Mouse (Mus musculus): Measurements from ENCODE around the gene Synpr. TPM values are rescaled to one million over a fixed set of nuclear protein-coding genes. Genes with fewer than 3 reads are reported as not detected.

Synpr gene
- polyA plus RNA-seq, 1 experiment from 2014 or later, result 1.2 TPM

- no peaks in the 10 kb centered on the region for H3K27me3 ChIP-seq (ENCODE audit: control insufficient read depth, insufficient read depth, low read depth, low read length)
- H3K4me2 ChIP-seq (ENCODE audit: low read depth, low read length), result no peak overlapping the region
- H3K4me3 ChIP-seq (ENCODE audit: low read length), result no peak overlapping the region
- WGBS, result 75% methylated on average over 3 of the region's 3 CpGs
- no peaks in the 10 kb centered on the region for H3K9me3 ChIP-seq (ENCODE audit: control insufficient read depth, low read length)
- no peak overlapping the region for H3K9ac ChIP-seq (ENCODE audit: low read length)
- no peaks in the 10 kb centered on the region for H3K4me1 ChIP-seq (replicated peaks; ENCODE audit: control insufficient read depth, insufficient read depth, low read length)
- H3K36me3 ChIP-seq (ENCODE audit: control insufficient read depth, insufficient read depth, low read length), result no peaks in the 10 kb centered on the region
- H3K27ac ChIP-seq (ENCODE audit: low read length), result no peak overlapping the region
- no peak for ATAC-seq (ENCODE audit: low read depth)
These were observed 83.7 kb downstream of the Synpr start for GRCm38 (mm10) chr14:13368309-13368708.

GRCm38 (mm10) chr14:13389081-13389480 lies 104.5 kb downstream of the Synpr start:
- Histone ChIP-seq H3K9me3 (ENCODE audit: control insufficient read depth, low read length) (no peaks in the 10 kb centered on the region), H3K36me3 (ENCODE audit: control insufficient read depth, insufficient read depth, low read length) (no peaks in the 10 kb centered on the region), H3K4me3 (ENCODE audit: low read length) (no peak overlapping the region), H3K27ac (ENCODE audit: low read length) (no peak overlapping the region), H3K4me1 (replicated peaks; ENCODE audit: control insufficient read depth, insufficient read depth, low read length) (no peaks in the 10 kb centered on the region), H3K27me3 (ENCODE audit: control insufficient read depth, insufficient read depth, low read depth, low read length) (no peaks in the 10 kb centered on the region), H3K4me2 (ENCODE audit: low read depth, low read length) (no peak overlapping the region), H3K9ac (ENCODE audit: low read length) (no peak overlapping the region)
- 65% methylated on average over 7 of the region's 7 CpGs for WGBS
- ATAC-seq (ENCODE audit: low read depth), result no peak

GRCm38 (mm10) chr14:13389954-13390353 lies 105.4 kb downstream of the Synpr start:
- no peak for ATAC-seq (ENCODE audit: low read depth)
- Histone ChIP-seq H3K4me3 (ENCODE audit: low read length) (no peak overlapping the region), H3K9me3 (ENCODE audit: control insufficient read depth, low read length) (no peaks in the 10 kb centered on the region), H3K36me3 (ENCODE audit: control insufficient read depth, insufficient read depth, low read length) (no peaks in the 10 kb centered on the region), H3K9ac (ENCODE audit: low read length) (no peak overlapping the region), H3K27ac (ENCODE audit: low read length) (no peak overlapping the region), H3K4me1 (replicated peaks; ENCODE audit: control insufficient read depth, insufficient read depth, low read length) (no peaks in the 10 kb centered on the region), H3K27me3 (ENCODE audit: control insufficient read depth, insufficient read depth, low read depth, low read length) (no peaks in the 10 kb centered on the region), H3K4me2 (ENCODE audit: low read depth, low read length) (no peak overlapping the region)
- WGBS, result 76% methylated on average over 5 of the region's 5 CpGs

GRCm38 (mm10) chr14:13399226-13400020 lies 114.8 kb downstream of the Synpr start:
- WGBS, result 31% methylated on average over 6 of the region's 6 CpGs
- Histone ChIP-seq H3K4me3 (ENCODE audit: low read length) (no peak overlapping the region), H3K4me2 (ENCODE audit: low read depth, low read length) (no peak overlapping the region), H3K9ac (ENCODE audit: low read length) (no peak overlapping the region), H3K9me3 (ENCODE audit: control insufficient read depth, low read length) (no peaks in the 10 kb centered on the region), H3K36me3 (ENCODE audit: control insufficient read depth, insufficient read depth, low read length) (no peaks in the 10 kb centered on the region), H3K27me3 (ENCODE audit: control insufficient read depth, insufficient read depth, low read depth, low read length) (no peaks in the 10 kb centered on the region), H3K27ac (ENCODE audit: low read length) (no peak overlapping the region), H3K4me1 (replicated peaks; ENCODE audit: control insufficient read depth, insufficient read depth, low read length) (no peaks in the 10 kb centered on the region)
- ATAC-seq (ENCODE audit: low read depth), result no peak

GRCm38 (mm10) chr14:13411636-13412035 lies 127.1 kb downstream of the Synpr start:
- no peaks in the 10 kb centered on the region for H3K9me3 ChIP-seq (ENCODE audit: control insufficient read depth, low read length)
- ATAC-seq (ENCODE audit: low read depth), result no peak
- no peak overlapping the region for H3K27ac ChIP-seq (ENCODE audit: low read length)
- no peak overlapping the region for H3K9ac ChIP-seq (ENCODE audit: low read length)
- no peaks in the 10 kb centered on the region for H3K27me3 ChIP-seq (ENCODE audit: control insufficient read depth, insufficient read depth, low read depth, low read length)
- WGBS, result 42% methylated on average over 1 of the region's 1 CpGs
- H3K4me1 ChIP-seq (replicated peaks; ENCODE audit: control insufficient read depth, insufficient read depth, low read length), result no peaks in the 10 kb centered on the region
- no peaks in the 10 kb centered on the region for H3K36me3 ChIP-seq (ENCODE audit: control insufficient read depth, insufficient read depth, low read length)
- H3K4me3 ChIP-seq (ENCODE audit: low read length), result no peak overlapping the region
- no peak overlapping the region for H3K4me2 ChIP-seq (ENCODE audit: low read depth, low read length)

GRCm38 (mm10) chr14:13440723-13441122 lies 156.1 kb downstream of the Synpr start:
- WGBS, result 85% methylated on average over 6 of the region's 6 CpGs
- ATAC-seq (ENCODE audit: low read depth), result no peak
- Histone ChIP-seq H3K4me3 (ENCODE audit: low read length) (no peak overlapping the region), H3K4me1 (replicated peaks; ENCODE audit: control insufficient read depth, insufficient read depth, low read length) (no peaks in the 10 kb centered on the region), H3K9ac (ENCODE audit: low read length) (no peak overlapping the region), H3K4me2 (ENCODE audit: low read depth, low read length) (no peak overlapping the region), H3K9me3 (ENCODE audit: control insufficient read depth, low read length) (no peaks in the 10 kb centered on the region), H3K27ac (ENCODE audit: low read length) (no peak overlapping the region), H3K36me3 (ENCODE audit: control insufficient read depth, insufficient read depth, low read length) (no peaks in the 10 kb centered on the region), H3K27me3 (ENCODE audit: control insufficient read depth, insufficient read depth, low read depth, low read length) (no peaks in the 10 kb centered on the region)

GRCm38 (mm10) chr14:13444908-13445307 lies 160.3 kb downstream of the Synpr start:
- Histone ChIP-seq H3K4me2 (ENCODE audit: low read depth, low read length) (no peak overlapping the region), H3K4me3 (ENCODE audit: low read length) (no peak overlapping the region), H3K4me1 (replicated peaks; ENCODE audit: control insufficient read depth, insufficient read depth, low read length) (no peaks in the 10 kb centered on the region), H3K36me3 (ENCODE audit: control insufficient read depth, insufficient read depth, low read length) (no peaks in the 10 kb centered on the region), H3K27ac (ENCODE audit: low read length) (no peak overlapping the region), H3K9me3 (ENCODE audit: control insufficient read depth, low read length) (no peaks in the 10 kb centered on the region), H3K27me3 (ENCODE audit: control insufficient read depth, insufficient read depth, low read depth, low read length) (no peaks in the 10 kb centered on the region), H3K9ac (ENCODE audit: low read length) (no peak overlapping the region)
- WGBS, result 24% methylated on average over 2 of the region's 2 CpGs
- ATAC-seq (ENCODE audit: low read depth), result no peak

- no peak overlapping the region for H3K9ac ChIP-seq (ENCODE audit: low read length)
- 22% methylated on average over 3 of the region's 3 CpGs for WGBS
- no peaks in the 10 kb centered on the region for H3K27me3 ChIP-seq (ENCODE audit: control insufficient read depth, insufficient read depth, low read depth, low read length)
- no peak overlapping the region for H3K4me3 ChIP-seq (ENCODE audit: low read length)
- H3K9me3 ChIP-seq (ENCODE audit: control insufficient read depth, low read length), result no peaks in the 10 kb centered on the region
- H3K4me1 ChIP-seq (replicated peaks; ENCODE audit: control insufficient read depth, insufficient read depth, low read length), result no peaks in the 10 kb centered on the region
- no peak for ATAC-seq (ENCODE audit: low read depth)
- no peak overlapping the region for H3K4me2 ChIP-seq (ENCODE audit: low read depth, low read length)
- H3K27ac ChIP-seq (ENCODE audit: low read length), result no peak overlapping the region
- H3K36me3 ChIP-seq (ENCODE audit: control insufficient read depth, insufficient read depth, low read length), result no peaks in the 10 kb centered on the region
These were observed 169.1 kb downstream of the Synpr start for GRCm38 (mm10) chr14:13453461-13454204.

- no peak overlapping the region for H3K4me2 ChIP-seq (ENCODE audit: low read depth, low read length)
- no peak overlapping the region for H3K9ac ChIP-seq (ENCODE audit: low read length)
- H3K27me3 ChIP-seq (ENCODE audit: control insufficient read depth, insufficient read depth, low read depth, low read length), result no peaks in the 10 kb centered on the region
- H3K27ac ChIP-seq (ENCODE audit: low read length), result no peak overlapping the region
- H3K36me3 ChIP-seq (ENCODE audit: control insufficient read depth, insufficient read depth, low read length), result no peaks in the 10 kb centered on the region
- no peaks in the 10 kb centered on the region for H3K9me3 ChIP-seq (ENCODE audit: control insufficient read depth, low read length)
- ATAC-seq (ENCODE audit: low read depth), result no peak
- no peak overlapping the region for H3K4me3 ChIP-seq (ENCODE audit: low read length)
- no peaks in the 10 kb centered on the region for H3K4me1 ChIP-seq (replicated peaks; ENCODE audit: control insufficient read depth, insufficient read depth, low read length)
These were observed 170.4 kb downstream of the Synpr start for GRCm38 (mm10) chr14:13454991-13455390.
